Mouse (Mus musculus): Measurements from ENCODE around the gene Usf3. TPM values are rescaled to one million over a fixed set of nuclear protein-coding genes. Genes with fewer than 3 reads are reported as not detected.

The Usf3 gene
- polyA plus RNA-seq, 1 experiment from 2014 or later: 2.4 TPM

DNA sequence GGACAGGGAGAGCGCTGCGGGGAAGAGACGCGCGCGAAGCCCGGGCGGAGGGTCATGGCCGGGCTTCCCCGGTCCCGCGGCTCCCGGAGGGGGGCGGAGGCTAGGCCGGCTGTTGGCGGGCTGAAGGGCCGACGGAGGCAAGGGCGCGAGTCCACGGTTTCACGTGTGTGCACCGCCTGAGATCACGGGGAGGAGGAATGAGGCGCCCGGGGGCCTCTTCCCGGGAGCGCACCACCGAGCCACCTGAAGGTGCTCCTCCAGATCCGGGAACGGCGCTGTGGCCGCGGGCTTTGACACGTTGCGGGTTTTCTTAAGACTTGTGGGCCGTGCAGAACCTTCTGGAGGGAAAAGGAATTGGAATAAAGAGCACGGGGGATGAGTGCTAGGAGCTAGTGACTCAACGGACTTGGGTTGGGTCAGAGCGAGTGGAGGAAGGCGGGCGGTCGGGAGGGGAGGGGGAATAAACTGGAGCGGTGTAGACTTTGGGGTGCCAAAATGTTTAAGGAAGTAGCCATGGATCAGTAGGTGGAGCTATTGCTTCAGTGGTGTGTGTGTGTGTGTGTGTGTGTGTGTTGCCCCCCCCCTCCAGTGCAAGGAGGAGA, 32.8 kb upstream of the Usf3 start:
- Histone ChIP-seq H3K9me3 (replicated peaks) (no peaks in the 10 kb centered on the region), H3K27me3 (replicated peaks) (no peaks in the 10 kb centered on the region), H3K36me3 (no peaks in the 10 kb centered on the region), H3K27ac (ENCODE audit: poor library complexity, severe bottlenecking) (peak overlapping the region; percentile 98), H3K4me2 (peak overlapping the region; percentile 70), H3K4me1 (replicated peaks) (peaks cover 8% of the 10 kb centered on the region), H3K9ac (peak overlapping the region; percentile 90), H3K4me3 (peak overlapping the region; percentile 92)
- WGBS: under 1% methylated on average over 44 of the region's 44 CpGs
- ATAC-seq (ENCODE audit: insufficient number of reproducible peaks, low FRiP score): peak; percentile 78

DNA sequence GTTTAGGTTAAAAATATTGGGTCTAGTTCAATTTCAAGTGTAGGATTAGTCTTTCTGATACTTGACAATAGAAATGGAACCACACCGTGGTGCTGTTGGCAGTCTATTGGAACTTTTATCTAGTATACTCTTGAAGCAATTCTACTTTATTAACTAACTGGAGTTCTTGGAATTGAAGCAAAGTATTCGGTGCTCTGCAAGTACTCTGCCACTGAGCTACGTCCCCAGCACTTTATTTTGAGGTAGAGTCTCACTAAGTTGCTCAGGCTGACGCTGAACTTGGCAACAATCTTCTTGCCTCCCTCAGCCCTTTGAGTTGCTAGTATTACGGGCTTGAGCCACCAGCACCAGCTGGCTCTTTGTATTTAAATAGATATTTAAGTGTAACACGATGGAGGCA, 31.6 kb upstream of the Usf3 start:
- Histone ChIP-seq H3K9ac (peak overlapping the region; percentile 58; the same call in 1 of the 2 replicates), H3K27me3 (replicated peaks) (no peaks in the 10 kb centered on the region), H3K36me3 (no peaks in the 10 kb centered on the region)

DNA sequence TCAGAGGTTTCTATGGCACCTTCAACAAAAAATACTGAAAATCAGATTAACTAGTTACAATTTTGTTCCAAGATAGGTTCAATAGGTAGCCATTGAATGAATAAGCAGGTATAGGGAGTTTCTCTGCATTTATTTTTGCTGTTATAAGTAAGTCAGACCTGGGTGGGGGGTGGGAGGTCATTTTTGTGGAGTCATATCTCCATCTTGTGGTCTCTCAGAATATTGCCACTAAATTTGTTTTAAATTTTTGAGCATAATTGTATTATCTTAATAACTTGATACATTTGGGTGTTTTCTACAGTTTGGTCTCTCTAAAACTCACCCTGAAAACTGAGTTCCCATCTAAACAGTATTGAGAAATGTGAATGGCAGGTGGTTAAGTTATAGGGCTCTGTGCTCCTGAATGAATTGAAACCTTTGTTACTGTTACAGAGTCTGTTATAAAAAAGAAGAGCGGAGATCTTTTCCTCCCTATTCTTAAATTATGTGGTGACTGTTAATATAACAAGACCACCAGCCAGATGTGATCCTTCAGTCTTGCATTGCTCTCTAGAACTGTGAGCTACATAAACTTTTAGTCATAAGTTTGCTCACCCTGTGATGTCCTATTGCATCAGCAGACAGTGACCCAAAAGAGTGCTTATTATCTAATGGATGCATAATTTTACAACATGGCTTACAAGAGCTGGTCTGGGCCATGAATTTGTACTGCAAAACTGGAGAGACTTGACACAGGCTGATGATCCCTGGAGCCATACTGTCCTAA, 23.9 kb upstream of the Usf3 start:
- WGBS: 87% methylated on average over 1 of the region's 1 CpGs
- no peaks in the 10 kb centered on the region for H3K27me3 ChIP-seq (replicated peaks)
- no peak overlapping the region for H3K27ac ChIP-seq (ENCODE audit: poor library complexity, severe bottlenecking)
- no peak overlapping the region for H3K4me3 ChIP-seq
- H3K9me3 ChIP-seq (replicated peaks): no peaks in the 10 kb centered on the region
- no peak overlapping the region for H3K9ac ChIP-seq
- H3K36me3 ChIP-seq: no peaks in the 10 kb centered on the region
- H3K4me1 ChIP-seq (replicated peaks): no peaks in the 10 kb centered on the region
- H3K4me2 ChIP-seq: no peak overlapping the region
- ATAC-seq (ENCODE audit: insufficient number of reproducible peaks, low FRiP score): no peak

More for the DNA sequence above, 31.6 kb upstream of the Usf3 start:
- H3K4me2 ChIP-seq: peak overlapping the region; percentile 59
- no peak overlapping the region for H3K27ac ChIP-seq (ENCODE audit: poor library complexity, severe bottlenecking)
- no peak for ATAC-seq (ENCODE audit: insufficient number of reproducible peaks, low FRiP score)
- peaks cover 8% of the 10 kb centered on the region for H3K4me1 ChIP-seq (replicated peaks)
- H3K4me3 ChIP-seq: peak overlapping the region; percentile 27
- no peaks in the 10 kb centered on the region for H3K9me3 ChIP-seq (replicated peaks)
- 40% methylated on average over 6 of the region's 6 CpGs for WGBS

DNA sequence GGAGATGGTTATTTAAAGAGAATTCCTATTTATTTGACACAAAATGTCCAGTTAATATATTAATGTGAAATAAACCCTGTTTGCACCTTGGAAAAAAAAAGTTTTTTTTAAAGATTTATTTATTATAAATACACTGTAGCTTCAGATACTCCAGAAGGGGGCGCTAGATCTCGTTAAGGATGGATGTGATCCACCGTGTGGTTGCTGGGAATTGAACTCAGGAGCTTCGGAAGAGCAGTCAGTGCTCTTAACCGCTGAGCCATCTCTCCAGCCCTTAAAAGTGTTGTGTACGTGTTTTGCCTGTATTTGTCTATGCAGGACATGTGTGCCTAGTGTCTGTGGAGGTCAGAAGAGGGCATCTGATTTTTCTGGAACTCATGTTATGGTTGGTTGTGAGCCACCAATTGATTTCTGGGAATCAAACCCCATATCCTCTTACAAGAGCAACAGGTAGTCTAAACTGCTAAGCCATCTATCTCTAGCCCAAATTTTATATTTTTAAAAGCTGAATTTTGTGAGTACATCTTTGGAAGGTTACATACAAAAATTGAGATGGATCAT, 18.5 kb upstream of the Usf3 start:
- peaks cover 12% of the 10 kb centered on the region for H3K36me3 ChIP-seq
- no peaks in the 10 kb centered on the region for H3K27me3 ChIP-seq (replicated peaks)
- 68% methylated on average over 6 of the region's 6 CpGs for WGBS
- no peak for ATAC-seq (ENCODE audit: insufficient number of reproducible peaks, low FRiP score)
- H3K4me3 ChIP-seq: no peak overlapping the region
- no peak overlapping the region for H3K4me2 ChIP-seq
- H3K9ac ChIP-seq: no peak overlapping the region
- no peaks in the 10 kb centered on the region for H3K4me1 ChIP-seq (replicated peaks)
- no peaks in the 10 kb centered on the region for H3K9me3 ChIP-seq (replicated peaks)
- H3K27ac ChIP-seq (ENCODE audit: poor library complexity, severe bottlenecking): no peak overlapping the region

DNA sequence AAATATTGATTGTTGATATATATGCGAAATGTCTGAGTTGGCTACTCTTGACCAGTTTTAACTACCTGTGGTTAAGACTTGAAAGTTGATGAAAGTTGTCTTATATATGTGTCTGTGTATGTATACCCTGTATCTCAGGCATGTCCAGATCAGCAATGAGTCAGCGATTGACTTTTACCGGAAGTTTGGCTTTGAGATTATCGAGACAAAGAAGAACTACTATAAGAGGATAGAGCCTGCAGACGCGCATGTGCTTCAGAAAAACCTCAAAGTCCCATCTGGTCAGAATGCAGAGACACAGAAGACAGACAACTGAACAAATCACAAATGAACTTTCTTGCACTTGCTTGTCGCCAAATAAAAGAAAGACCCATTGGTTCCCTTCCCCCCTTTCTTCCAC, 13.7 kb upstream of the Usf3 start:
- ATAC-seq (ENCODE audit: insufficient number of reproducible peaks, low FRiP score): no peak

DNA sequence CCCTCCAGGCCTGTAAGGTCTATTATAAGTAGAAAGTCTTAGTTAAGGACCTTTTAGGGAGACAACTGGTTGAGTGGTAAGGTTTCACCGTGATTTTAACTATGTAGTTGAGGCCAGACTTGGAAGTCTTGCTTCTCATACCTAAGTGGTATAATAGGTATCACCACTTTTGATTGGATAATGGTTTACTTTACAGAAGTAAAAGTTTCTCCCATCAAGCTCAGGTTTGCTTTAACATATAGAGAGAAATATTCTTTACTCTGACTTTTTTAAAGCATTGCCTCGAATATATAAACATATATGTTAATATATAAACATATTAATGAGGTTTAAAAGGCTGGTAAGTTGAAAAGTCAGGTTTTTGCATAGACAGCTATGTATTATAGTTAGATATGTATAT, 9.2 kb upstream of the Usf3 start:
- H3K9me3 ChIP-seq (replicated peaks): no peaks in the 10 kb centered on the region
- no peak overlapping the region for H3K4me2 ChIP-seq
- 88% methylated on average over 2 of the region's 2 CpGs for WGBS
- no peak for ATAC-seq (ENCODE audit: insufficient number of reproducible peaks, low FRiP score)
- no peaks in the 10 kb centered on the region for H3K4me1 ChIP-seq (replicated peaks)
- no peak overlapping the region for H3K9ac ChIP-seq
- no peaks in the 10 kb centered on the region for H3K27me3 ChIP-seq (replicated peaks)
- no peak overlapping the region for H3K27ac ChIP-seq (ENCODE audit: poor library complexity, severe bottlenecking)
- H3K36me3 ChIP-seq: peaks cover 6% of the 10 kb centered on the region
- no peak overlapping the region for H3K4me3 ChIP-seq

More for the DNA sequence above, 13.7 kb upstream of the Usf3 start:
- no peak overlapping the region for H3K27ac ChIP-seq (ENCODE audit: poor library complexity, severe bottlenecking)
- no peaks in the 10 kb centered on the region for H3K9me3 ChIP-seq (replicated peaks)
- WGBS: 85% methylated on average over 7 of the region's 7 CpGs
- no peaks in the 10 kb centered on the region for H3K27me3 ChIP-seq (replicated peaks)
- H3K36me3 ChIP-seq: peaks cover 15% of the 10 kb centered on the region
- no peak overlapping the region for H3K9ac ChIP-seq
- H3K4me1 ChIP-seq (replicated peaks): no peaks in the 10 kb centered on the region
- H3K4me3 ChIP-seq: no peak overlapping the region
- H3K4me2 ChIP-seq: no peak overlapping the region

DNA sequence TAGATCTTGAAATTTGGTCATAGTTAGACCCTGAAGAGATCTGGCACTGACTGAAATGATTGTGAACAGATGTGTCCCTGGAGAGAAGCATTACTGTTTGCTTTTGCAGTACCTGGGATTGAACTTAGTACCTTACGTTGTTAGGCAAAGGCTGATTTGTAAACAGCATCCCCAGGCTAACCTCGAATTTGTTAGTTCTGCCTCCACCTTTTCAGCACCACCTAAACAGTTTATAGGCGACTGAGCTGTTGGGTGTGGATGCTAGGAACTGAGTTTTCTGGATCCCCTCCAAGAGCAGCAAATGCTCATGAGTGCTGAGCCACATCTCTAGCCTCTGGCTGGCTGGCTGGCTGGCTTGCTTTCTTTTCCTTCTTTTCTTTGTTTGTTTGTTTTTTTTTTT, 7.9 kb upstream of the Usf3 start:
- no peaks in the 10 kb centered on the region for H3K36me3 ChIP-seq
- no peak overlapping the region for H3K4me3 ChIP-seq
- 58% methylated on average over 3 of the region's 3 CpGs for WGBS
- H3K9me3 ChIP-seq (replicated peaks): no peaks in the 10 kb centered on the region
- no peak overlapping the region for H3K4me2 ChIP-seq
- H3K27me3 ChIP-seq (replicated peaks): no peaks in the 10 kb centered on the region
- H3K27ac ChIP-seq (ENCODE audit: poor library complexity, severe bottlenecking): 0 out of 2 replicates have a peak overlapping the region, but pooled peaks have one; percentile 8
- H3K4me1 ChIP-seq (replicated peaks): no peaks in the 10 kb centered on the region
- no peak for ATAC-seq (ENCODE audit: insufficient number of reproducible peaks, low FRiP score)
- no peak overlapping the region for H3K9ac ChIP-seq

DNA sequence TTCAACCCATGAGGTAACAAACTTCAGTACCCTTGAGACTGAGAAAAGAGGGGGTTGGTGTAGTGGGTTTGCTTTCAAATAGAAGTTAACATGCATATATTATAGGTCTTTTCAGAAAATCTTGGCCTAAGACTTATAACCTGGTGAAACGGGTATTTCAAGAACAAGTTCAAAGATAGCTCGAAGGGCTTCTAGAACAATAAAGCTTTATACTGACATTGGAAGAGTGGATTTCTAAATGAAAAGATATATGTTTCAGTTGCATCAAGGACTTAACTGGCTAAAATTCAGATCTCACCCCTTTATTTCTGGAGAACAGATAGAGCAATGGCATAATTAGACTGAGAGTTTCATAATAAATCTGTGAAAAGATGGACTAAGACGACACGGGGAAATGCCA, 4.1 kb upstream of the Usf3 start:
- no peaks in the 10 kb centered on the region for H3K27me3 ChIP-seq (replicated peaks)
- no peak overlapping the region for H3K9ac ChIP-seq
- no peak for ATAC-seq (ENCODE audit: insufficient number of reproducible peaks, low FRiP score)
- no peaks in the 10 kb centered on the region for H3K36me3 ChIP-seq
- no peak overlapping the region for H3K4me3 ChIP-seq
- H3K27ac ChIP-seq (ENCODE audit: poor library complexity, severe bottlenecking): no peak overlapping the region
- H3K4me2 ChIP-seq: no peak overlapping the region
- 80% methylated on average over 4 of the region's 4 CpGs for WGBS
- H3K4me1 ChIP-seq (replicated peaks): peaks cover under 1% of the 10 kb centered on the region; the same call in 1 of the 2 replicates
- no peaks in the 10 kb centered on the region for H3K9me3 ChIP-seq (replicated peaks)

DNA sequence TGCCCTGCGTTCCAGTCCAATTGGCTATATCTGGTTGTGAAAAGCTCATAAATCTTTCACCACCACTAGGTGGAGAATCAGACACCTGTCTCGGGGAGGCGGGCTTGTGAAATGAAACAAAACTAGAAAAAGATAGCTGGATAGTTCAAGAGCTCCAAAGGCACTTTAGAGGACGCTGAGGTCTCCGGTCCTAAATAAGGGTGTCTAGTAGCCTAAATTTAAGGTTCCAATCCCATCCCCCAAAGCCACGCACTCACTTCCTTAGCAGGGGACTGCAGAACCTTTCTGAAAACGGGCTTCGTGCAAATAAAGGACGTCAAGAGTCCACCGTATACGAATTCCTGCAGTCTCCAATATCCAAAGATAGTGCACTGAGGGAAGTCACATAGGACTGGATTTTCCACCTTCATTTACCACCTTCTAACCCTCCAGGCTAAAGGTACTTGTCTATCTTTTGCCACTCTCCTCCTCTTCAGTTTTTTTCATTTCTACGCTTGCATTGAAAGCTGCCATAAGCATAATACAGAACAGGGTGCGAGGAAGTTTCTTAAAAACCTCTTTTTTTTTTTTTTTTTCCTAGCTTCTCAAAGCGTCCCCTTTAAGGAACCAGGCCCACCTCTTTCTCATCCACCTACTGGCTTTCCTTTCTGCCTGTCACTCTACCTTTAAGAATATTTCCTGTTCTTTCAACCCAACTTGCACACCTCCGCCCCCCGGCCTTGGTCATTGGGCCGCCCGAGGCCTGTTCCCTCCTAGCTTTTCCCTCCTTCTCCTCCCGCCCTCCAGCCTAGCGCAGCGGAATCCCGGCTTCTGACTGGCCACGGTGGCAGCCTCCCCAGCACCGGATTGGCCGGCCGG, 520 bp upstream of the Usf3 start:
- Histone ChIP-seq H3K27ac (ENCODE audit: poor library complexity, severe bottlenecking) (peak overlapping the region; percentile 93), H3K9me3 (replicated peaks) (no peaks in the 10 kb centered on the region), H3K36me3 (no peaks in the 10 kb centered on the region), H3K4me1 (replicated peaks) (peaks cover 16% of the 10 kb centered on the region), H3K9ac (peak overlapping the region; percentile 95), H3K27me3 (replicated peaks) (no peaks in the 10 kb centered on the region), H3K4me2 (peak overlapping the region; percentile 75), H3K4me3 (peak overlapping the region; percentile 85)
- WGBS: under 1% methylated on average over 26 of the region's 26 CpGs
- ATAC-seq (ENCODE audit: insufficient number of reproducible peaks, low FRiP score): peak; percentile 100

DNA sequence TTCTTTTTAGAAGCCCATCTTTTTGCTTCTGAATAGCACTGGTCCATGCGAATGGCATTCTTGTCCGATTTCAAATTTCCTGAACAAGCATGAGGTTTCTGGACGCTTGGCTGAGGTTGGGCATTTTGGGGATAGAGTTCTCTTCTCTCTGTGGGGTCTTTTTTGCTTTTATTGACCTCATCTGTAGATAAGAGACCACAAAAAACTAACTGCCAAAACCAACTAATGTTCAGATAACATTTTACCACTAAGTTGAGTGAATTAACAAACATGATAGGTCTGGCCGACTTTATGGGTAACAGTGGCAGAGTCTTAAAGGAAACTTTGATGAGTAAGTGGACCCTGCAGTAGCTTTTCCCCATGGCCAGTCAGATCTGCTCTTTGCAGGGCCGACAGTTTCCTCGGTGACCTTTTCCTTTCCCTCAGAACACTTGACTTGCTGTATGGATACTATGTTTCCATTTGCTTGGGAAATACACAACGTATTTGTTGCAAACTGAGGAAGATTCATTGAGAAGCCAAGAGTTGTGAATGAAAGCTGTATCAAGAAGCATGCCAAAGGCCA, 1.0 kb downstream of the Usf3 start:
- peak overlapping the region; percentile 85 for H3K4me3 ChIP-seq
- no peak for ATAC-seq (ENCODE audit: insufficient number of reproducible peaks, low FRiP score)
- peak overlapping the region; percentile 95 for H3K9ac ChIP-seq
- no peaks in the 10 kb centered on the region for H3K27me3 ChIP-seq (replicated peaks)
- no peaks in the 10 kb centered on the region for H3K9me3 ChIP-seq (replicated peaks)
- H3K36me3 ChIP-seq: no peaks in the 10 kb centered on the region
- 14% methylated on average over 7 of the region's 7 CpGs for WGBS
- H3K4me1 ChIP-seq (replicated peaks): peaks cover 18% of the 10 kb centered on the region
- peak overlapping the region; percentile 75 for H3K4me2 ChIP-seq
- H3K27ac ChIP-seq (ENCODE audit: poor library complexity, severe bottlenecking): peak overlapping the region; percentile 97

Data from heart, embryonic 12.5 days (tissue).